Mouse (Mus musculus): Measurements from ENCODE around the gene Tgfb1i1.

Gene Tgfb1i1

DNA sequence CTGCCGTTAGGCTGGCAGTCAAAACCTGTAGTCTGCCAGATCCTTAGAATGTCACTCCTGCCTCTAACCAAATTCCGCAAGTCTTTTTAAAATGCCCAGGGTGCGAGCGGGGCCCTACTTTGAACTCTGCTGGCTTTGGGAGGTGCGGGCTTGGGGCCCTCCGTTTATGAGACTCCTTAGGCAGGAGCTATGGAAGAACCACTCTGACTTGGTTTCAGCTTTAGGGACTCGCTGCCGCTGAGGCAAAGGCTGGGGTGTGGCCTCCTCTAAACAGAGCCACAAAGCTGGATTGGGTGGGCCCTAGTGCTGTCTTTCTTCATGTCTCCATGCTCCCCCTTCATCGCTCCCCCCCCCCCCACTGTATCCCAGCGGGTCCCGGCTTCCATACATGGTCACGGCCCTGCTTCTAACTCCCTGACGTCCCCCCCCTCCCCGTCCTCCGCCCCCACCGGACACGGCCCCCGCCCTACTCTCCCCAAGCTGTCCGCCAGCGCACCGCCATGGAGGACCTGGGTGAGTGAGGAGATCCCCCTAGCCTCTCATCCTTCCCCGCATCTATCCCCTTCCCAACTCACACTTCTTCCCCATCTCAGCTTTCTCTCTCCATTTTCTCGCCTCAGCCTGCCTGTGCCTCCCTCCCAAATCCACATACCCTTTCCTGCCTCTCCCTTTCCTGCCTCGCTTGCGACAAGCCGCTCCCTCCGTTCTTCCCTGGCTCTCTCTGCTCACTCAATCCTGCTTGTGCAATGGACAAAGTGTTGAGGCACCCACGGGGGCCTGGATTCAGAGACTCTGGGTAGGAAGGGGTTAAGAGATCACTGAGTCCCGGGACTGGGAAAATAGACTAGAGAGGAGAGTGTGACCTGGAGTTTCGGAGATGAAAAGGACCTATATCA, at the start of gene Tgfb1i1:
Tgfb1i1 (plus strand) TSS at position 317 of the 896 bp plus-strand sequence.
- peak; percentile 34 for DNase-seq (ENCODE audit: low spot score)

DNA sequence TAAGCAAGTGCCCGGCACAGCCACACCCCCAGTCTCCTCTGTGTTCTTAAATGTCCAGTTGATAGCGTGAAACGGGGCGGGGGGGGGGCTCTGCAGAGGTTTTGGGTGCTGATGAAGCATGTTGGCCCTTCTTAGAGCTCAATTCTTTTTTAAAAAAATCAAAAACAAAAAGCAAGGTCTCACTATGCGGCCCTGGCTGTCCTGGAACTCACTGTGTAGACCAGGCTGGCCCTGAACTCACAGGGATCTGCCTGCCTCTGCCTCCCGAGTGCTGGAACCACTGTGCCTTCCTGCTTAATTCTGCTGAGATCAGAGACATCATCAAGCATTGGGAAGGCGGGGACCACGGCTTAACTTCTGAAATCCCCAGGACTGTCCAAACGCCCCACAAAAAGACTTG, 45.0 kb upstream of the Tgfb1i1 start:
- no peak for DNase-seq (ENCODE audit: low spot score)

DNA sequence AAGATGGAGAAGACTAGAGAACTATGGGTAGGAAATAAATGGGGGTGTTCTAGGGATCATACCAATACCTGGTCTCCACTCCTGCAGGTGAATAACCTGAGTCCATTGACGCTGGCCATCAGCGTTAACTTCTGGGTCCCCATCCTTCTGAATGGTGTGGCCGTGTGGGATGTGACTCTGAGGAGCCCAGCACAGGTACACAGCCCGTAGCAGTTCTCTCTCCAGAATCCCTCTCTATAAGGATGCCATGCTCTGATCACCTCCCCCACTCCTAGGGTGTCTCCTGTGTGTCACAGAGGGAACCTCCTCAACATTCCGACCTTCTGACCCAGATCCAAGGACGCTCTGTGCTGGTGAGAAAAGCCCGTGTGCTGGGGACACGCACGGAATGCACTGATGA, 43.5 kb upstream of the Tgfb1i1 start:
- DNase-seq (ENCODE audit: low spot score): no peak

DNA sequence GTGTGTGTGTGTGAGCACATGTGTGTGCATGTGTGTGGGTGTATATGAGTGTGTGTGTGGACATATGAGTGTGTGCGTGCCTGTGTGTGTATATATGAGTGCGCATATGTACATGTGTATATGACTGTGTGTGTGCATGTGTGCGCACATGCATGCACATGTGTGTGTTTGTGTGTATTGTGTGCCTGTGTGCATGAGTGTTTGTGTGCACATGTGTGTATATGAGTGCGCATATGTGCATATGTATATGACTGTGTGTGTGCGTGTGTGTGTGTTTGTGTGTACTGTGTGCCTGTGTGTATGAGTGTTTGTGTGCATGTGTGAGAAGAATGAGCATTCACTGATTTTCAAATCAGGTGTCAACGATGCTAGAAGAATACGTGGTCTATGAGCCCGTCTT, 42.4 kb upstream of the Tgfb1i1 start:
- DNase-seq (ENCODE audit: low spot score): no peak

DNA sequence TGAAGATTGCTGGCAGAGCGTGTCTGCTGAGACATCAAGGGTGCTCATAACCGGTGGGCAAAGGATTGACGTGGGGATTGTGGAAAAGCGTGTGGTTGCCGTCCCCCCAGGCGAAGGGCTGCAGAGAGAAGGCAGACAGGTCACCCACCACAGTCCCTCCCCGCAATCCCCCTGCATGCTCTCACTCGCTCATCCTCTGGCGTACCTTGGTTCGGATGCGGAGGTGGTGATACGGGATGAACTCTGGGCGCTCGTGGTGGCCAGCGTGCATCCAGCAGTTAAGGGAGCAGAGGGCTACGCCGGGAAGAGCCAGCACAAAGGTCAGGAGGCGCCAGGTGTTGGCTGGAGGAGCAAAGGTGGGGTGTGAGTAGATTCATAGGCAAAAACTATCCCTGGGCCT, 40.9 kb upstream of the Tgfb1i1 start:
- DNase-seq (ENCODE audit: low spot score): no peak

DNA sequence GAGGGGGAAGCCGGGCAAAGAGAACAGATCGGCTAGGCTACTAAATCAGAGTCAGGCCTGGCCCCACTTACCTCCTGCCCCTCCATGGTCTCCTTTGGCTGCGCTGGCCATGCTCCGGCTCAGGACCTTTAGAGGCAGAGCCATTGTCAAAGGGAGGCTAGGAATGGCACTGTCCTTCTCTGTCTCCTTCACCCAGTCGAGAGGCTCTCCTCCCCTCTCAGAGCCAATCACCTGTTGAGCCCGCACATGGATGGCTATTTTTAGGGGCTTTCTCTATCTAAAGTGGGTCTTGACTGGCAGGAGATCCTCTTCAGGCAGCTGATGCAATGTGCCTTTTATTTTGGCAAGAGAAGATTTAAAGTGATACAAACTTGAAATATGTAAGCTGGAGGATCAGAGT, 40.5 kb upstream of the Tgfb1i1 start, which contains the start of gene Cox6a2:
Cox6a2 (minus strand) TSS at position 236 of the 400 bp plus-strand sequence.
- no peak for DNase-seq (ENCODE audit: low spot score)

DNA sequence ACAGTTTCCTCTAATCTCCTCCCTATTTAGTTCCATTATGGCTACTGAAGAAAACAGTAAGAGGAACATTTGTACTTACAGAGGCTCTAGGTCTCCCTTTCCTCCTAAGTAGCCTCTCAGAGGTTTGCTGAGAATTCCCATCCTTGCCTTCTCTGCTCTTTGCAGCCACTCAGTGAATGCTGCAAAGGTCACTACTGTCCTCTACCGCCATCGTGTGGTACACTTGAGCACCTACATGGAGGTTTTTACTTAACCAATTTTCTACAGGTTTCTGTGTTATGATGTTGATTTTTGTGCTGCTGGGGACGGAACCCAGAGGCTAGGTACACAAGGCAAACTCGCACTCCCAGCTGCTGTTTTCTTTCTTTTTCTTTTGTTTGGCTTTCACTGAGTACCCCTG, 38.4 kb upstream of the Tgfb1i1 start:
- peak; percentile 51 for DNase-seq (ENCODE audit: low spot score)

DNA sequence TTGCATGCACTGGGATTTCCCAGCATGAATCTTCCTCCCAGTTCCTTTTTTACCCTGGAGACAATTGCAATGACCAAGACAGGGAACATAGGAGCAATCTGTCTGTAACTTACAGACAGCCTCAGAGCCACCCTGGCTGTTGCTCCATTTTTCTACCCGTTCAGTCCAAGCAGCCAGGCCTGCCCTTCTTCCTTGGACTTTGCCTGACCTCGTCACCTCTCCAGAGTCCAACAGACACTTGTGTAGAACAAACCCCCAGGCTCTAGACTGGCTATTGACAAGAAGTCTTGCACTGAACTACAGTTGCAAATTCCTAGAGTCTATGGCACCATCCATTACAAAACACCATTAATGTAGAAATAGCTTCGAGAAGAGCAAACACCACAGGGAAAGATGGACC, 36.8 kb upstream of the Tgfb1i1 start:
- no peak for DNase-seq (ENCODE audit: low spot score)

DNA sequence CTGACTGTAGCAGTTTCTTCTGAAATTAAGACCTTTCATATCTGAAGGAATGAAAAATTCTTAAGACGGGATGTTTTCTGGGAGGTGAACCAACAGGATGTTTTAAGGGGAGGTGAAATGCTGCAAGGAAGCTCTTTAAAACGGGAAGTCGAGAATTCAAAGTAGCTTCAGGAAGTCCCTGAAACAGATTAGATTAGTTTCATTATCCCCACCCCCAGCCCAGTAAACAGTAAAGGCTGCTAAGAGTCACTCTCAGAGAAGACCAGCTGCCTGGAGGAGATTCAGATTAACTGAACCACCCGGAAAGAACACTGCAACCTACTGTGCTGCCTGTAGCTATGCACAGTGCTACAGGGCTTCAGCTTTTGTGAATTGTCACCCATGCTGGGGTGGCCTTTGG, 26.7 kb upstream of the Tgfb1i1 start:
- no peak for DNase-seq (ENCODE audit: low spot score)

DNA sequence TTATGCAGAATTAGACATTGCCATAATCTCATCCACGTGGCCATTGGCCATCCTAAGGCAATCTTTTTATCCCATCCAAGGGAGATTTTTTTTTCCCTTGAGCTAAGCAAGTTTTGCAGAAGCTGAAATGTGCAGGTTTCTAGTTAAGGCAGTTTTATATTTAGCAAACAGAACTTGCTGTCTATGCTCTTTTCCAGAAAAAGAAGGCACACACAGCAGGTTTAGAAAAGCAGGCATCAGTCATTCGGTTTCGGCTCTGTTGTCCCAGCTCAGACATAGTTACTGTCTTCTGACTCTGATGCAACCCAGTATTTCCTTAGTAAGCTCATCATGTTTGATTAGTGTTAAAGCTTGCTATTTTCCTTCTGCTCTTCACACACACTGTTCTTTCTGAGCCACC, 25.7 kb upstream of the Tgfb1i1 start:
- DNase-seq (ENCODE audit: low spot score): no peak

DNA sequence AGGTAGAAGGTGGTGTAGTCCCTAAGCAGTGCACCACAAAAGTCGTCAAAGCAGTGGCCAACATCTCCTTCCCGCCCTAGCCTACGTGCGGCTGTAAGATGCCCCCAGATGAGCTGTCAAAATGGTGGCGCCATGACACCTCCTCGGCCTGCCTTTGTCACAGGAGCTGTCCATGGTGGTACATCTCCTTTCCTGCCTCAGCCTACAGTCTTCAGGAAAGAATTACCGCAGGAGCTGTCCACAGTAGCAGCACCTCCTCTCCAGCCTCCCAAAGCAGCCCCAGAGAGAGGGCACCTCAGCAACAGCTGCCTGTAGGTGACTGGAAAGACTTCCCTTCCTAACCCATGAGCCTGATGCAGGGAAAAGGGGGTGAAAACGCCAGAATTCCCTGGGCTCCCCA, 14.9 kb upstream of the Tgfb1i1 start:
- no peak for DNase-seq (ENCODE audit: low spot score)

DNA sequence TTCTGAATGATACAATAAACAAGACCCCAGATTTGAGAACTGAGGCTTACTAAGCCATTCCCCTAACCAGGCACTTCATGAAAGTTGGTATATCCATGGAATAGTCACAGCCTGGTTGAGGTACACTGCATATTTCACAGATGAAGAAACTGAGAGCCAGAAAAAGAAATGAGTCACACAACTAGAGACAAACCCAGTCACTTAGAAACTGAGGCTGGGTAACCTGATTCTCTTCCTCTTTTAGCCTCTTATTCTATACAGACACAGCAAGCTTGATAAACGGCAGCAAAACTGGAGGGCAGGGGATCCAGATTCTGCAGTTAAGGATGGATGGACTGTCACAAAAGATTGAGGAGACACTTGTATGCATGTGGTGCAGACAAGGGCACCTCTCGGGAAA, 11.8 kb upstream of the Tgfb1i1 start:
- DNase-seq (ENCODE audit: low spot score): no peak

DNA sequence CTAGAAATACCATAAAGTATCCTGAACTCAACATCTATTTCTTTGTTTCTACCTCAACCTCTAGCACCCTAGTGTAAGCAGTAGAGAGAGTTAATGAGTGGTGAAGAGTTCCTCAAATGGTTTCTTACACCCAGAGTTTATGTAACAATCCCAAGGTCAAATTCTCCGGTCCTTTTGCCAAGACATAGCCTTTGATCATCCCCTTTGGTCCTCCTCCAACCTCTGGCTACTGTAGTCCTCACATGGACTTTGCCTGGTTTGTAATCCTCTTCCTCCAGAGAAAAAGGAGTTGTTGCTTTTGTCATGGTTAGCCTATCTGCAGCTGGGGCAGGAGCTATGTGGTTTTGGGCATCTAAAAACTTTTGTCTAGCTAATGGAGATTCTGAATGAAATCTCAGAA, 11.1 kb upstream of the Tgfb1i1 start:
- DNase-seq (ENCODE audit: low spot score): no peak

DNA sequence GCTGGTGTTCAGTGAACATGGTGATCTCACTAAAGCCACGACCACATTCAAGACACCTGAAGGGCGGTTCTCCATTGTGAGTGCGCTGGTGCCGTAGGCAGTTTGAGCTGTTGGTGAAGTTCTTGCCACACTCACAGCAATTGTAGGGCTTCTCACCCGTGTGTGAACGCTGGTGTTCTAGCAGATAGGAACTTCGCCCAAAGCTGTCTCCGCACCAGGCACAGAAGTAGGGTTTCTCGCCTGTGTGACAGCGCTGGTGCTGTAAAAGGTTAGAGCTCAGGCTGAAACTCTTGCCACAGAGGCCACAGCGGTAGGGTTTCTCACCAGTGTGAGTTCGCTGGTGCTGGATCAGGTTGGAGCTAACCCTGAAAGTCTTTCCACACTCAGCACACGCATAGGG, 10.2 kb upstream of the Tgfb1i1 start:
- DNase-seq (ENCODE audit: low spot score): no peak

DNA sequence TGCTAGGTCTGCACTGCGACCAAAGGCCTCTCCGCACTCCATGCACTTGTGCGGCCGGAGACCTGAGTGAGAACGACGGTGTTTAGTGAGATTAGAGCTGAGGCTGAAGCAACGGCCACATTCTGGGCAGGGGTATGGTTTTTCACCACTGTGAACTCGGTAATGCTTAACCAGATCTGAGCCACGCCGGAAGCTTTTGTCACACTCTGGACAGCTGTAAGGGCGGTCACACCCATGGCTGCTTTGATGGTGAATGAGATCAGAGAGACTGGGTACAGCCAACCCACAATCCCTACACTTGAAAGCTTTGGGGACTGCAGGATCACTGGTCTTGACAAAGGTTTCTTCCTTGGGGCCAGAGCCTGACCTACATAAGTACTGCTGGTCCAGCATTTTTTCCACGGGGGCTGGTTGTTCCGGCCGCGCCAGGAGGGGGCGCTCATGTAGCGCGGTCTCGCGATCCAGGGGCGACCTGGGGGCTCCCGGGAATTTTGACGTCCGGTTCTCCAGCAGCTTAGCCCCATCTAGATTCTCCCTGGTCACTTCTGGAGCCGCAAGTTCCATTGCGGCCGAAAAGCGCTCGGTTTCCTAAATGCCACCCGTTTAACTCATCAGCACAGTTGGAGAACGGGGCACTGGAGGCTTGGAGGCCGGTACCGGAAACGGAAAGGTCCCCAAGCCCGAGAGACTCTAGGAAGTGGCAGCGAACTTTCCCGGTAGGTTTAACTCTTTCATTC, 9.6 kb upstream of the Tgfb1i1 start, which contains the start of gene Armc5:
Armc5 (plus strand) TSS at position 487 of the 737 bp plus-strand sequence.
- DNase-seq (ENCODE audit: low spot score): peak; percentile 73

DNA sequence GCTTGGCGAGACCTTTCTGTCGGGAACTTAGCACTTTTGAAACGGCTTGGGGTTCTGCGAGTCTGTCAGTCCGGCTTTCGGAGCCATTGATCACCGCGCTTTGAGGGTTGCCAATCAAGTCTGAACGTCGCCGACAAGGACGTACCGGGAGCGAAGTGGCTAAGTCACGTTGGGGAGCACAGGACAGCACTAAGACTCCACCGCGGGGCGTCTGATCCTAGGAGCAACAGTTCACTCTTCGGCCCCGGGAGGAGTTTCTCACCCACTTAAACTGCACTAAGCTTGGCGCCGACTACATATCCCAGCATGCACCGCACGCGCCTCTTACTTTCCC, 9.1 kb upstream of the Tgfb1i1 start:
- no peak for DNase-seq (ENCODE audit: low spot score)

DNA sequence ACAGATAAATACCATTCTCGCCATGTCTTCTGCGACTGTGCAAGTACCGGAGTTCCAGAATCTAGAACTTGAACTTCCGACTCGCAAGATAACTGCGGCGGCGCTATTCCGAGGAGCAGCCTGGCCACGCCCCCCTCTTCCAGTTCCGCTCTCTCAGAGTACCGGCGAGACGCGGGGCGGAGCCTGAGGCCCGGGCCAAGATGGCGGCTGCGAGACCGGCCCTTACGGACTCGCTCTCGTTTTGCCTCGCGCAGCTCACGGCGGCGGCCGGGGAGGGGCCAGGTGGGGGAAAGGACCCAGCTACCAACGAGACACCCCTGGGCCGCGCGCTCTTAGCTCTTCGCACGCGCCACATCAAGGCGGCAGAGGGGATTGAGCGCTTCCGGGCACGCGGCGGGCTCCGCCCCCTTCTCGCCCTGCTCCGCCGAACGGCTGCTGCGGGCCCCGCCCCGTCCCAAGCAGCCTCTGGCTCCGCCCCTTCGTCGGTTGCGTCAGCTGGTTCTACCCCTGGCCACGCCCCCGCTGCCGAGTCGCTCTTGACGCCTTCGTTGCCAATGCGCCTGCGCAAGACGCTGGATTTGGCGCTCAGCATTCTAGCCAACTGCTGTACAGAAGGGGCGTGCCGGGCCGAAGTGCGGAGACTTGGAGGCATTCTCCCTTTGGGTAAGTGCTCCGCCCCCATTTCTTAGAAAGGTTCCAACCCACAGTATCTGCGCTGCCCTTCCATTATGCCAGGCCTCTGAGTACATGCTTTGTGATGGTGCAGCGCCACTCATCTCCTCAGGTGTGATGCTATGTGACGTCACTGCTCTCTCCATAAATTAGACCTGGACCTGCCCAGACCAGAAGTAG, 8.5 kb upstream of the Tgfb1i1 start, which contains the start of gene 9130023H24Rik:
9130023H24Rik (minus strand) TSS at position 105 of the 852 bp plus-strand sequence.
- DNase-seq (ENCODE audit: low spot score): peak; percentile 100

DNA sequence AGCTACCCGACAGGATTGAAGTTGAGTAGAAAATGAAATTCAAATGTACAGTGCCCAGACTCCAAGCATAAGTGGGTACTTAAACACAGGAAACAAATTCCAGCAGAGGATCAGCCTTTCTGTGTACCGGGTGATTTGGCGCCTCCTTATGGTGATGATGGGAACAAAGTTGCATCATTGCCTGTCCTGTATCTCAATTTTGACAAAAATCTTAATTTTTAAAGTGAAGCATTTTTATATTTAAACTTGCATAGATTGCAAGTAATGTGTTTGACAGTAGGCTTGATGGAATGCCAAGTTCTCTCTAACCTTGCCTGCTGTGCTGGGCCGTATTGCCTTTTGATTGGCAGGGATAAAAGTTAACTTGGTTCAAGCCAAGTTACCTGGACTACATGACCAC, 7.6 kb upstream of the Tgfb1i1 start:
- DNase-seq (ENCODE audit: low spot score): peak; percentile 71

DNA sequence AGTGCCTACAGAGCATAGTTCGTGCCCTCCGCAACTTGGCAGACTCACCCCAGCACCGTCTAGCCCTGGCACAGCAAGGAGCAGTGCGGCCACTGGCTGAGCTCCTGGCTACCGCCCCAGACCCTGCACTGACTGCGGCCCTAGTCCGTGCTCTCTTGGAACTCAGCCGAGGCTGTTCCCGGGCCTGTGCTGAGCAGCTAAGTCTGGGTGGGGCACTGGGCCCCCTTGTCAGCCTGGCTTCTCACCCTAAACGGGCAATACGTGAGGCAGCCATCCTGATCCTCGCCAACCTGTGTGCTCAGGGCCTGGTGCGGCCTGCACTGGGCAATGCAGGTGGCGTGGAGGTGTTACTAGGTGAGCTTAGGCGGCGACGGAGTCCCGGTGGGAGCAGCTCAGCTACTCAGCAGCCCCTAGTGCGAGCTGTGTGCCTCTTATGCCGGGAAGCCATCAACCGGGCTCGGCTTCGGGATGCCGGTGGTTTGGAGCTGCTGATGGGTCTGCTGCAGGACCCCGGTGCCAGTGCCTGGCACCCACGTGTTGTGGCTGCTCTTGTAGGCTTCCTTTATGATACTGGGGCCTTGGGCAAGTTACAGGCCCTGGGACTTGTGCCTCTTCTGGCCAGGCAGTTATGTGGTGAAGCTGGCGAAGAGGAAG, 6.4 kb upstream of the Tgfb1i1 start:
- no peak for DNase-seq (ENCODE audit: low spot score)

DNA sequence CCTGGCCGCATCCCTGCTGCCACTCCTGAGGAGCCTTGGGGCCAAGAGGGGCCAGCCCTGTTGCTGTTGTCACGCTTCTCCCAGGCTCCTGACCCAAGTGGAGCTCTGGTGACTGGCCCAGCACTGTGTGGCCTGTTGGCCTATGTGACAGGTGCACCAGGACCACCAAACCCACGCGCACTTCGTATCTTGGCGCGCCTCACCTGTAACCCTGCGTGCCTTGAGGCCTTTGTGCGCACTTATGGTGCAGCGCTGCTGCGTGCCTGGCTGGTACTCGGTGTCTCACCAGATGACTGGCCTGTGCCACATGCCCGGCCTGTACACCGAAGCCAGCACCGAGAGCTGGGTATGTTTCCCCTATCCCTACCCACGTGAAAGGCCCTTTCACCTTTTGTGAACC, 4.3 kb upstream of the Tgfb1i1 start:
- no peak for DNase-seq (ENCODE audit: low spot score)

DNA sequence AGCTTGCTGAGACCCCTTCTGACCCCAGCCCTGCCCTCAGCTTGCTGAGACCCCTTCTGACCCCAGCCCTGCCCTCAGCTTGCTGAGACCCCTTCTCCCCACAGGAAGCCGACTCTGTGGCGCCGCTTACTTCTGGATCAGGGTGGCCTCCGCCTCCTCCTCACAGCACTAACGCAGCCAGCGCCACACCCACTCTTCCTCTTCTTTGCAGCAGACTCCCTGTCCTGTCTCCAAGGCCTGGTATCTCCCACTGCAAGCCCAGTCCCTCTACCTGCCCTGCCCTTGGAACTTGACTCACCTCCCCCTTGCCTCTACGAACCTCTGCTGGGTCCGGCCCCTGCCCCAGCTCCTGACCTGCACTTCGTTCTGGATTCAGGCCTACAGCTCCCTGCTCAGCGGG, 2.7 kb upstream of the Tgfb1i1 start:
- no peak for DNase-seq (ENCODE audit: low spot score)
